Mouse (Mus musculus) hindbrain, postnatal 0 days (tissue): ENCODE measurements around the gene Sqor. TPM values are rescaled to one million over a fixed set of nuclear protein-coding genes. Genes with fewer than 3 reads are reported as not detected.

ENCODE experiments used
- ATAC-seq: fragments of 200-750 bp; cut with Nextera tagmentation; 2 replicates; pipeline ENCODE4 v1.8.0; 2017; ENCODE audit warnings: mild to moderate bottlenecking, moderate TSS enrichment, moderate library complexity
- DNase-seq: peaks from one replicate; pipeline ENCODE4 v3.0.0-alpha.2; 2015; ENCODE audit warnings: low spot score
- H3K27ac ChIP-seq: fragments of 300-500 bp; sonication (generic); 2 replicates; pipeline ENCODE4 v1.5.1; 2014; ENCODE audit warnings: mild to moderate bottlenecking
- H3K27me3 ChIP-seq: fragments of 300-500 bp; sonication (generic); 2 replicates; pipeline ENCODE4 v1.6.1; 2014; ENCODE audit warnings: low read length, mixed read lengths; ENCODE audit not compliant: insufficient read depth
- H3K36me3 ChIP-seq: fragments of 300-500 bp; sonication (generic); 2 replicates; pipeline ENCODE4 v1.6.1; 2014; ENCODE audit warnings: low read length, mixed read lengths; ENCODE audit not compliant: insufficient read depth
- H3K4me1 ChIP-seq: fragments of 300-500 bp; sonication (generic); 2 replicates; pipeline ENCODE4 v1.6.1; 2014; ENCODE audit warnings: antibody characterized with exemption, low read length, mixed read lengths; ENCODE audit not compliant: insufficient read depth
- H3K4me2 ChIP-seq: fragments of 300-500 bp; sonication (generic); 2 replicates; pipeline ENCODE4 v1.6.1; 2014; ENCODE audit warnings: low read depth, mild to moderate bottlenecking, low read length, moderate library complexity, mixed read lengths
- H3K4me3 ChIP-seq: fragments of 300-500 bp; sonication (generic); 2 replicates; pipeline ENCODE4 v1.5.1; 2014; ENCODE audit warnings: low read length
- H3K9ac ChIP-seq: fragments of 300-500 bp; sonication (generic); replicated peaks from 2 replicates; pipeline ENCODE4 v1.6.1; 2014; ENCODE audit warnings: mild to moderate bottlenecking, low read length, moderate library complexity, mixed read lengths
- H3K9me3 ChIP-seq: fragments of 300-500 bp; sonication (generic); 2 replicates; pipeline ENCODE4 v1.6.1; 2016; ENCODE audit warnings: low read length, mixed read lengths
- CTCF ChIP-seq: IDR thresholded peaks from 2 replicates; pipeline ENCODE4 v1.5.1; 2016; ENCODE audit warnings: antibody characterized with exemption, control low read depth, low read depth
- WGBS: fragments of 180-500 bp; shearing (Covaris S2); extraction: QIAGEN DNeasy Blood & Tissue Kit; methylation state at CpG from one replicate; pipeline ENCODE4 v1.1.7; 2014; 5-methylcytosine and 5-hydroxymethylcytosine counted together
- polyA plus RNA-seq: library from polyadenylated mRNA; unstranded; fragments of >200 nt; fragmentation: Nextera tagmentation; extraction: Ambion mirVana; gene quantifications from 2 replicates; pipeline ENCODE4 v1.2.1, GENCODE M21; 2015
- total RNA-seq: library from RNA; depleted of rRNA; stranded (reverse); fragments of >200 nt; gene quantifications from 2 replicates; pipeline ENCODE4 v1.2.3, GENCODE M21; 2014; rRNA removed

Gene Sqor
- total and polyA plus RNA-seq, 2 experiments from 2014 or later: 2.9 to 5.7 TPM

- Histone ChIP-seq H3K9ac (no peak overlapping the region), H3K4me3 (no peak overlapping the region), H3K27me3 (no peaks in the 10 kb centered on the region), H3K4me1 (no peaks in the 10 kb centered on the region), H3K36me3 (no peaks in the 10 kb centered on the region), H3K9me3 (no peaks in the 10 kb centered on the region), H3K4me2 (no peak overlapping the region), H3K27ac (no peak overlapping the region)
- DNase-seq: no peak
- WGBS: 65% methylated on average over 4 of the region's 4 CpGs
- ATAC-seq: no peak
- no peak for TF ChIP-seq CTCF
Observed at GRCm38 (mm10) chr2:122854636-122855035, 89.6 kb downstream of the Sqor start.

- no peaks in the 10 kb centered on the region for H3K36me3 ChIP-seq
- no peak overlapping the region for H3K4me3 ChIP-seq
- no peak for ATAC-seq
- DNase-seq: no peak
- no peak overlapping the region for H3K27ac ChIP-seq
- no peak for TF ChIP-seq CTCF
- no peaks in the 10 kb centered on the region for H3K9me3 ChIP-seq
- 88% methylated on average over 3 of the region's 3 CpGs for WGBS
- no peak overlapping the region for H3K9ac ChIP-seq
- no peak overlapping the region for H3K4me2 ChIP-seq
- no peaks in the 10 kb centered on the region for H3K27me3 ChIP-seq
- no peaks in the 10 kb centered on the region for H3K4me1 ChIP-seq
Observed at GRCm38 (mm10) chr2:122855354-122855753, 90.3 kb downstream of the Sqor start.

Other genes with a start within 250 kb of the Sqor start
- gene Gatm, start 153.9 kb upstream of the Sqor start, total RNA-seq: 42.7 and 44.0 TPM in 2 replicates
- 72.9 and 78.1 TPM in 2 replicates for gene Gatm, start 153.9 kb upstream of the Sqor start, polyA plus RNA-seq
- gene AA467197, start 128.3 kb upstream of the Sqor start, total RNA-seq: not detected in 2 replicates
- gene AA467197, start 128.3 kb upstream of the Sqor start, polyA plus RNA-seq: 0.66 and 1.3 TPM in 2 replicates
- 32.0 and 37.6 TPM in 2 replicates for gene Slc30a4, start 62.6 kb upstream of the Sqor start, total RNA-seq
- gene Slc30a4, start 62.6 kb upstream of the Sqor start, polyA plus RNA-seq: 6.3 and 6.6 TPM in 2 replicates
- 75.4 and 138 TPM in 2 replicates for gene Bloc1s6, start 26.7 kb upstream of the Sqor start, total RNA-seq
- gene Bloc1s6, start 26.7 kb upstream of the Sqor start, polyA plus RNA-seq: 94.1 and 97.3 TPM in 2 replicates